Comparison of ENCODE assay signal across 12 mouse cellular contexts in genomic region chr17:31020078-31020477, GRCm38 (mm10). TPM values are rescaled to one million over a fixed set of nuclear protein-coding genes. Genes with fewer than 3 reads are reported as not detected.
DNase-seq lines count a peak whose midpoint lies in the region; TF ChIP-seq lines count a peak whose summit lies in the region.
"Had no signal": no experiment of that assay in that cellular context is flagged by ENCODE, and none has a peak within 500 bp of the region (broad histone marks: within the 10 kb centered on the region; RNA-seq: fewer than 3 reads in every experiment).

No protein-coding gene starts in this region.

- WGBS in cerebellum, adult 2 months, result 66% methylated on average over 2 of the region's 2 CpGs

- no peak overlapping the region for H3K27ac ChIP-seq in cerebellum, adult 2 months (ENCODE audit: insufficient read depth, low read length)
- H3K27ac ChIP-seq: embryonic facial prominence, embryonic 13.5 days; forebrain, embryonic 12.5 days; heart, adult 2 months; heart, embryonic 15.5 days; hindbrain, embryonic 15.5 days had no signal

- DNase-seq in cerebellum, postnatal 10 days, result peak; percentile 59 to 72
- no peak for DNase-seq in cerebellum, adult 2 months
- DNase-seq in kidney, postnatal 14 days, result peak; percentile 12
- no peak for DNase-seq in kidney, postnatal 25 days
- DNase-seq in lung, postnatal 10 days, result peak; percentile 51
- DNase-seq in lung, postnatal 25 days (ENCODE audit: low spot score), result no peak
- DNase-seq in ovary, postnatal 36 days (ENCODE audit: low spot score), result no peak

- TF ChIP-seq CTCF in cerebellum, adult 2 months (IDR thresholded peaks at IDR 0.05; ENCODE audit: borderline replicate concordance, insufficient read depth, low read depth, low read length), result no peak

- no peaks in the 10 kb centered on the region for H3K27me3 ChIP-seq in cerebellum, adult 2 months (ENCODE audit: control insufficient read depth, insufficient read depth, low read length)
- H3K27me3 ChIP-seq: embryonic facial prominence, embryonic 13.5 days; forebrain, embryonic 12.5 days; heart, embryonic 15.5 days; hindbrain, embryonic 15.5 days had no signal

- no peaks in the 10 kb centered on the region; the same call in 1 of the 2 replicates for H3K4me1 ChIP-seq in cerebellum, adult 2 months (ENCODE audit: control insufficient read depth, insufficient read depth, low read length)
- H3K4me1 ChIP-seq: forebrain, embryonic 12.5 days; hindbrain, embryonic 15.5 days had no signal

- no peak for TF ChIP-seq POLR2A in cerebellum, adult 2 months (IDR thresholded peaks at IDR 0.05; ENCODE audit: borderline replicate concordance, insufficient read depth, low read length)

- no peak overlapping the region for H3K4me3 ChIP-seq in cerebellum, adult 2 months (replicated peaks; ENCODE audit: insufficient read depth, low read depth, low read length)
- H3K4me3 ChIP-seq: embryonic facial prominence, embryonic 13.5 days; forebrain, embryonic 12.5 days; heart, adult 2 months; heart, embryonic 15.5 days; hindbrain, embryonic 15.5 days had no signal

RNA-seq across cellular contexts. Expression of gene Abcg1, which starts 37.4 kb away (rescaled TPM):
- 41.4 and 42.8 TPM in 2 replicates for polyA plus RNA-seq in cerebellum, adult 2 months (2012; rRNA removed)

Comparison
In these comparisons a context has a peak if more than half of its experiments do, and no peak if none do; other contexts are left out.
1. DNase-seq: peak in cerebellum, postnatal 10 days (2 of 2), kidney, postnatal 14 days (single experiment) and lung, postnatal 10 days (single experiment); none in cerebellum, adult 2 months (0 of 2), kidney, postnatal 25 days (0 of 2), lung, postnatal 25 days (single experiment) and ovary, postnatal 36 days (single experiment).